Mouse (Mus musculus) ES-Bruce4 (cell line): ENCODE results near the gene Fxyd5.

ENCODE experiments used
- CTCF ChIP-seq: IDR thresholded peaks from one replicate; pipeline ENCODE4 v1.8.1; 2011; ENCODE audit warnings: low read depth, low read length
- EP300 ChIP-seq: IDR thresholded peaks from 2 replicates; pipeline ENCODE4 v1.6.1; 2011; ENCODE audit warnings: low read depth, low read length; ENCODE audit not compliant: insufficient read depth
- POLR2A ChIP-seq: IDR thresholded peaks from one replicate; pipeline ENCODE4 v1.8.1; 2011; ENCODE audit warnings: low read length; ENCODE audit not compliant: insufficient read depth

DNA sequence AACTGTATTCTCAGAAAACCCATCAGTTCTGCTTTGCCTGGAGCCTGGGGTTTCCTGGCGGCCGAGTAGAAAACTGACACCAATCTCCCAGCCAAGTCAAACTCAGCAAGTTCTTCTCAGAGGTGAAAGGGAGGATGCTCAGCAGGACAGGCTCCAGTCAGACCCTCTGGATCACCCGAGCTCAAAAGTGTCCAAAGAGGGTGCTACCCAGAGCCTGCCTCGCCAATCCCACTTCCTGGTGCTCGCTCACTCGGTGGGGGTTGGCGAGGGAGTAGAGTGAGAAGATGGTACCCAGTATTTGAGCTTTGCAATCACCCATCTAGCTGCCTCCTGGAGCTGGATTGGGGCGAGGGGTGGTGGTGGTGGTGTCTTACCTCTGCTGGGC lies 1.3 kb downstream of the Fxyd5 start:
- TF ChIP-seq CTCF (no peak), POLR2A (no peak), EP300 (no peak)
